Mouse (Mus musculus) intestine, embryonic 16.5 days (tissue): ENCODE measurements around the gene Mypop. TPM values are rescaled to one million over a fixed set of nuclear protein-coding genes. Genes with fewer than 3 reads are reported as not detected.

ENCODE experiments used
- ATAC-seq: fragments of 200-750 bp; cut with Nextera tagmentation; 2 replicates; pipeline ENCODE4 v1.8.0; 2017; ENCODE audit warnings: moderate TSS enrichment, moderate library complexity
- H3K27ac ChIP-seq: fragments of 300-500 bp; sonication (generic); 2 replicates; pipeline ENCODE4 v1.5.1; 2014; ENCODE audit warnings: mild to moderate bottlenecking, low read length
- H3K27me3 ChIP-seq: fragments of 300-500 bp; sonication (generic); replicated peaks from 2 replicates; pipeline ENCODE4 v1.6.1; 2014; ENCODE audit warnings: low read length, control low read depth, mixed read lengths; ENCODE audit not compliant: control insufficient read depth, insufficient read depth
- H3K36me3 ChIP-seq: fragments of 300-500 bp; sonication (generic); 2 replicates; pipeline ENCODE4 v1.6.1; 2014; ENCODE audit warnings: low read length, control low read depth; ENCODE audit not compliant: control insufficient read depth, insufficient read depth
- H3K4me1 ChIP-seq: fragments of 300-500 bp; sonication (generic); 2 replicates; pipeline ENCODE4 v1.6.1; 2014; ENCODE audit warnings: low read length, control low read depth, mixed read lengths; ENCODE audit not compliant: control insufficient read depth, insufficient read depth
- H3K4me2 ChIP-seq: fragments of 300-500 bp; sonication (generic); 2 replicates; pipeline ENCODE4 v1.6.1; 2014; ENCODE audit warnings: low read depth, low read length, control low read depth
- H3K4me3 ChIP-seq: fragments of 300-500 bp; sonication (generic); 2 replicates; pipeline ENCODE4 v1.5.1; 2014; ENCODE audit warnings: mild to moderate bottlenecking, low read length
- H3K9ac ChIP-seq: fragments of 300-500 bp; sonication (generic); 2 replicates; pipeline ENCODE4 v1.6.1; 2014; ENCODE audit warnings: low read depth, low read length
- H3K9me3 ChIP-seq: fragments of 300-500 bp; sonication (generic); 2 replicates; pipeline ENCODE4 v1.6.1; 2016; ENCODE audit warnings: low read length, control low read depth; ENCODE audit not compliant: control insufficient read depth
- WGBS: fragments of 180-500 bp; shearing (Covaris S2); extraction: QIAGEN DNeasy Blood & Tissue Kit; methylation state at CpG from one replicate; pipeline ENCODE4 v1.1.7; 2014; 5-methylcytosine and 5-hydroxymethylcytosine counted together
- polyA plus RNA-seq: library from polyadenylated mRNA; unstranded; fragments of >200 nt; fragmentation: Nextera tagmentation; extraction: Ambion mirVana; gene quantifications from 2 replicates; pipeline ENCODE4 v1.2.1, GENCODE M21; 2015

The Mypop gene
- polyA plus RNA-seq, 1 experiment from 2014 or later, result 1.7 TPM

GRCm38 (mm10) chr7:19049252-19049651 lies 58.2 kb downstream of the Mypop start:
- H3K27ac ChIP-seq, result no peak overlapping the region
- no peak for ATAC-seq
- peaks cover 40% of the 10 kb centered on the region for H3K36me3 ChIP-seq
- H3K4me1 ChIP-seq, result 0 out of 2 replicates have a peak, but pooled peaks cover 4% of the 10 kb centered on the region
- H3K9me3 ChIP-seq, result no peaks in the 10 kb centered on the region
- H3K9ac ChIP-seq, result no peak overlapping the region
- H3K4me2 ChIP-seq, result no peak overlapping the region
- H3K27me3 ChIP-seq, result no peaks in the 10 kb centered on the region
- WGBS, result 86% methylated on average over 5 of the region's 5 CpGs
- no peak overlapping the region for H3K4me3 ChIP-seq

GRCm38 (mm10) chr7:19050172-19050571 lies 59.1 kb downstream of the Mypop start:
- no peak overlapping the region for H3K9ac ChIP-seq
- H3K27ac ChIP-seq, result no peak overlapping the region
- H3K36me3 ChIP-seq, result peaks cover 34% of the 10 kb centered on the region
- peaks cover 9% of the 10 kb centered on the region; the same call in 1 of the 2 replicates for H3K4me1 ChIP-seq
- no peak for ATAC-seq
- no peak overlapping the region for H3K4me2 ChIP-seq
- H3K27me3 ChIP-seq, result no peaks in the 10 kb centered on the region
- H3K9me3 ChIP-seq, result no peaks in the 10 kb centered on the region
- WGBS, result 83% methylated on average over 8 of the region's 8 CpGs
- H3K4me3 ChIP-seq, result no peak overlapping the region

- ATAC-seq, result no peak
- peaks cover 25% of the 10 kb centered on the region for H3K36me3 ChIP-seq
- H3K4me2 ChIP-seq, result no peak overlapping the region
- no peak overlapping the region for H3K9ac ChIP-seq
- no peak overlapping the region for H3K4me3 ChIP-seq
- H3K9me3 ChIP-seq, result no peaks in the 10 kb centered on the region
- H3K27ac ChIP-seq, result no peak overlapping the region
- WGBS, result 77% methylated on average over 4 of the region's 4 CpGs
- no peaks in the 10 kb centered on the region for H3K27me3 ChIP-seq
- peaks cover 9% of the 10 kb centered on the region; the same call in 1 of the 2 replicates for H3K4me1 ChIP-seq
Measured at GRCm38 (mm10) chr7:19051161-19051560, 60.1 kb downstream of the Mypop start.

Other genes starting within 250 kb of the Mypop start
- gene Psg19, start 192.7 kb upstream of the Mypop start, polyA plus RNA-seq, result not detected in 2 replicates
- 0.06 and 0.09 TPM in 2 replicates for gene Psg17, start 169.6 kb upstream of the Mypop start, polyA plus RNA-seq
- gene Mill2, start 151.3 kb upstream of the Mypop start, polyA plus RNA-seq, result 1.1 and 1.3 TPM in 2 replicates
- 101 and 106 TPM in 2 replicates for gene Pglyrp1, start 119.9 kb upstream of the Mypop start, polyA plus RNA-seq
- gene Ccdc61, start 80.8 kb upstream of the Mypop start, polyA plus RNA-seq, result 23.7 and 24.7 TPM in 2 replicates
- gene Nova2, start 65.4 kb upstream of the Mypop start, polyA plus RNA-seq, result 0.34 and 0.40 TPM in 2 replicates
- not detected in 2 replicates for gene Nanos2, start 3.8 kb upstream of the Mypop start, polyA plus RNA-seq
- 17.0 and 17.1 TPM in 2 replicates for gene Irf2bp1, start 12.8 kb downstream of the Mypop start, polyA plus RNA-seq
- gene Foxa3, start 32.3 kb downstream of the Mypop start, polyA plus RNA-seq, result 28.5 and 30.8 TPM in 2 replicates
- gene Sympk, start 33.1 kb downstream of the Mypop start, polyA plus RNA-seq, result 23.5 and 24.1 TPM in 2 replicates
- 0.05 TPM in 1 of 2 replicates, not detected in the other for gene Rsph6a, start 63.4 kb downstream of the Mypop start, polyA plus RNA-seq
- 6.4 and 6.7 TPM in 2 replicates for gene Dmwd, start 85.0 kb downstream of the Mypop start, polyA plus RNA-seq
- 54.6 and 59.3 TPM in 2 replicates for gene Dmpk, start 92.6 kb downstream of the Mypop start, polyA plus RNA-seq
- 7.3 and 7.5 TPM in 2 replicates for gene Six5, start 103.3 kb downstream of the Mypop start, polyA plus RNA-seq
- 1.5 and 2.1 TPM in 2 replicates for gene Gm4969, start 127.1 kb downstream of the Mypop start, polyA plus RNA-seq
- 10.8 and 11.0 TPM in 2 replicates for gene Fbxo46, start 128.6 kb downstream of the Mypop start, polyA plus RNA-seq
- gene Qpctl, start 158.0 kb downstream of the Mypop start, polyA plus RNA-seq, result 10.5 and 11.1 TPM in 2 replicates
- 119 and 132 TPM in 2 replicates for gene Snrpd2, start 158.5 kb downstream of the Mypop start, polyA plus RNA-seq
- 3.1 and 3.6 TPM in 2 replicates for gene Gipr, start 174.9 kb downstream of the Mypop start, polyA plus RNA-seq
- 7.1 and 8.4 TPM in 2 replicates for gene Eml2, start 185.2 kb downstream of the Mypop start, polyA plus RNA-seq
- gene Gpr4, start 221.3 kb downstream of the Mypop start, polyA plus RNA-seq, result 1.6 and 2.1 TPM in 2 replicates
- 40.6 and 40.9 TPM in 2 replicates for gene Opa3, start 237.1 kb downstream of the Mypop start, polyA plus RNA-seq